Mouse (Mus musculus): Measurements from ENCODE around the gene Tmem198.

Gene Tmem198

GRCm38 (mm10) chr1:75478916-75479634 is at the start of gene Tmem198, which contains the start of gene Chpf:
Gene Tmem198, plus strand, starts transcription at chr1:75479532.
Gene Chpf, minus strand, starts transcription at chr1:75479307.
- peak; percentile 89 for DNase-seq (ENCODE audit: low read depth, low spot score)

- DNase-seq (ENCODE audit: low read depth, low spot score), result peak; percentile 87
These were observed 43.6 kb upstream of the Tmem198 start, which contains the start of gene Gmppa for GRCm38 (mm10) chr1:75435475-75436328. Gene Gmppa, plus strand, starts transcription at chr1:75435930.

- no peak for DNase-seq (ENCODE audit: low read depth, low spot score)
These were observed 40.5 kb upstream of the Tmem198 start for GRCm38 (mm10) chr1:75438782-75439181.

- no peak for DNase-seq (ENCODE audit: low read depth, low spot score)
These were observed 38.7 kb upstream of the Tmem198 start for GRCm38 (mm10) chr1:75440661-75441060.

GRCm38 (mm10) chr1:75441471-75441996 is 37.8 kb upstream of the Tmem198 start:
- DNase-seq (ENCODE audit: low read depth, low spot score), result no peak

- DNase-seq (ENCODE audit: low read depth, low spot score), result no peak
These were observed 37.2 kb upstream of the Tmem198 start for GRCm38 (mm10) chr1:75442171-75442570.

- DNase-seq (ENCODE audit: low read depth, low spot score), result no peak
These were observed 36.5 kb upstream of the Tmem198 start for GRCm38 (mm10) chr1:75442811-75443210.

- no peak for DNase-seq (ENCODE audit: low read depth, low spot score)
These were observed 35.9 kb upstream of the Tmem198 start for GRCm38 (mm10) chr1:75443247-75444024.

GRCm38 (mm10) chr1:75444208-75444607 is 35.1 kb upstream of the Tmem198 start:
- no peak for DNase-seq (ENCODE audit: low read depth, low spot score)

GRCm38 (mm10) chr1:75445141-75445701 is 34.1 kb upstream of the Tmem198 start:
- peak; percentile 55 for DNase-seq (ENCODE audit: low read depth, low spot score)

GRCm38 (mm10) chr1:75445751-75446611 is 33.4 kb upstream of the Tmem198 start:
- no peak for DNase-seq (ENCODE audit: low read depth, low spot score)

- DNase-seq (ENCODE audit: low read depth, low spot score), result no peak
These were observed 32.7 kb upstream of the Tmem198 start for GRCm38 (mm10) chr1:75446656-75447055.

- DNase-seq (ENCODE audit: low read depth, low spot score), result no peak
These were observed 31.9 kb upstream of the Tmem198 start for GRCm38 (mm10) chr1:75447265-75448051.

GRCm38 (mm10) chr1:75448052-75448431 is 31.3 kb upstream of the Tmem198 start:
- DNase-seq (ENCODE audit: low read depth, low spot score), result no peak

GRCm38 (mm10) chr1:75448937-75449336 is 30.4 kb upstream of the Tmem198 start:
- DNase-seq (ENCODE audit: low read depth, low spot score), result no peak

- DNase-seq (ENCODE audit: low read depth, low spot score), result no peak
These were observed 29.8 kb upstream of the Tmem198 start for GRCm38 (mm10) chr1:75449377-75450135.

- no peak for DNase-seq (ENCODE audit: low read depth, low spot score)
These were observed 28.9 kb upstream of the Tmem198 start, which contains the start of gene Asic4 for GRCm38 (mm10) chr1:75450314-75451005. Gene Asic4, plus strand, starts transcription at chr1:75450436.

GRCm38 (mm10) chr1:75451900-75452299 is 27.4 kb upstream of the Tmem198 start:
- DNase-seq (ENCODE audit: low read depth, low spot score), result no peak
